Mouse (Mus musculus) stomach, postnatal 0 days (tissue): ENCODE measurements around the gene Cfap299. TPM values are rescaled to one million over a fixed set of nuclear protein-coding genes. Genes with fewer than 3 reads are reported as not detected.
"Not testable (repeated sequence)": the region's sequence is repeated elsewhere in the genome, so short reads cannot be mapped to it uniquely, and the experiment has no call there.

Source experiments
- ATAC-seq: fragments of 200-750 bp; cut with Nextera tagmentation; 2 replicates; pipeline ENCODE4 v1.8.0; 2017; ENCODE audit not compliant: low FRiP score, low TSS enrichment
- DNase-seq: peaks from one replicate; pipeline ENCODE4 v3.0.0-alpha.2; 2016; ENCODE audit warnings: low spot score
- H3K27ac ChIP-seq: fragments of 300-500 bp; sonication (generic); replicated peaks from 2 replicates; pipeline ENCODE4 v1.5.1; 2014; ENCODE audit warnings: mild to moderate bottlenecking, control low read depth
- H3K27me3 ChIP-seq: fragments of 300-500 bp; sonication (generic); 2 replicates; pipeline ENCODE4 v1.6.1; 2014; ENCODE audit warnings: low read length; ENCODE audit not compliant: control insufficient read depth, insufficient read depth
- H3K36me3 ChIP-seq: fragments of 300-500 bp; sonication (generic); 2 replicates; pipeline ENCODE4 v1.6.1; 2014; ENCODE audit warnings: low read length, mixed read lengths; ENCODE audit not compliant: control insufficient read depth, insufficient read depth
- H3K4me1 ChIP-seq: fragments of 300-500 bp; sonication (generic); replicated peaks from 2 replicates; pipeline ENCODE4 v1.6.1; 2014; ENCODE audit warnings: antibody characterized with exemption; ENCODE audit not compliant: control insufficient read depth, insufficient read depth
- H3K4me2 ChIP-seq: fragments of 300-500 bp; sonication (generic); replicated peaks from 2 replicates; pipeline ENCODE4 v1.6.1; 2014; ENCODE audit warnings: low read depth, mild to moderate bottlenecking, control low read depth, moderate library complexity
- H3K4me3 ChIP-seq: fragments of 300-500 bp; sonication (generic); 2 replicates; pipeline ENCODE4 v1.5.1; 2014; ENCODE audit warnings: low read depth, low read length, control low read depth
- H3K9ac ChIP-seq: fragments of 300-500 bp; sonication (generic); 2 replicates; pipeline ENCODE4 v1.6.1; 2014; ENCODE audit warnings: mild to moderate bottlenecking, low read length, control low read depth, mixed read lengths
- H3K9me3 ChIP-seq: fragments of 300-500 bp; sonication (generic); 2 replicates; pipeline ENCODE4 v1.6.1; 2016; ENCODE audit warnings: low read length; ENCODE audit not compliant: control insufficient read depth
- CTCF ChIP-seq: IDR thresholded peaks from 2 replicates; pipeline ENCODE4 v1.5.1; 2016; ENCODE audit warnings: antibody characterized with exemption, low read depth, mild to moderate bottlenecking, moderate library complexity
- EP300 ChIP-seq: optimal IDR thresholded peaks from 2 replicates; pipeline ENCODE3; 2016; ENCODE audit warnings: antibody characterized with exemption
- WGBS: fragments of 180-500 bp; shearing (Covaris S2); extraction: QIAGEN DNeasy Blood & Tissue Kit; methylation state at CpG from one replicate; pipeline ENCODE4 v1.1.7; 2014; 5-methylcytosine and 5-hydroxymethylcytosine counted together
- polyA plus RNA-seq: library from polyadenylated mRNA; unstranded; fragments of >200 nt; fragmentation: Nextera tagmentation; extraction: Ambion mirVana; gene quantifications from 2 replicates; pipeline ENCODE4 v1.2.1, GENCODE M21; 2015

The Cfap299 gene
- polyA plus RNA-seq, 1 experiment from 2014 or later, result 0.18 TPM

DNA sequence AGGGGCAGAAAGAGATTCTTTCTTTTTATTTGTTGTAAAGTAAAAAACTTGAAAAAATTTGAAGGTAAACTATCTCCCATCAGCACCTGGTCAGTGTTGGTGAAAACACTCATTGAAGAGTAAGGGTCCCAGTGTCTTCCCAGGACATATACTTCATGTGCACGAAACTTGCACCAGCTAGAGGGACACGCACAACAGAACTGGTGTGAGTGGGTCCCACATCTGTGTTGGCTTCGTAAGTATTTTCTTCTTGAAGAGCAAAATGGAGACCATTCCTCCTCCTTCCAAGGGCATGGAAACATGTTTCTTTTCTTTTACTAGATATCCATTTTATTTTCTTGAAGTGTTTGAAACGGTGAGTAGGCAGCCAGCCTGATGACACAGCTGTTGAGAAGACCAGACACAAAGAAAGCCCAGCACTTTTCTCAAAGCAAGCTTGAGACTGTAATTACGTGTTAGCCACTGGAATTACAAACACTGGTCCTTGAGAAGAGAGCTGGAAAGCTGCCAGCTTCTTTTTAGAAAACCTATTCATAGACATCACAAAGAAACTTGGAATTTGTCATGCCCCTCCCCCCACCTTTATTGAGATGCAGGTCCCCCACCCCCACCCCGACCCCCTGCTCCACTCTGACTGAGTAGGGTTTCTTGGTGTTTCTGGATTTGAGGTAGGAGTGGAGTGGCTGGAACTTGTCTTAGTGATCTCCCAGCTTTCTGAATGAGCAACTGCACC is 237.5 kb downstream of the Cfap299 start:
- no peak for DNase-seq
- Histone ChIP-seq H3K4me3 (no peak overlapping the region), H3K27me3 (no peaks in the 10 kb centered on the region), H3K4me1 (no peaks in the 10 kb centered on the region), H3K9me3 (no peaks in the 10 kb centered on the region; the same call in 1 of the 2 replicates), H3K36me3 (no peaks in the 10 kb centered on the region), H3K9ac (no peak overlapping the region), H3K4me2 (no peak overlapping the region), H3K27ac (no peak overlapping the region)
- no peak for ATAC-seq
- TF ChIP-seq CTCF, result no peak
- TF ChIP-seq EP300, result no peak
- WGBS, result 55% methylated on average over 6 of the region's 6 CpGs

GRCm38 (mm10) chr5:98568481-98568880 is 239.4 kb downstream of the Cfap299 start:
- WGBS, result 85% methylated on average over 4 of the region's 4 CpGs
- H3K27me3 ChIP-seq, result no peaks in the 10 kb centered on the region
- no peak overlapping the region for H3K4me2 ChIP-seq
- H3K27ac ChIP-seq, result no peak overlapping the region
- no peaks in the 10 kb centered on the region for H3K4me1 ChIP-seq
- no peaks in the 10 kb centered on the region; the same call in 1 of the 2 replicates for H3K9me3 ChIP-seq
- H3K4me3 ChIP-seq, result no peak overlapping the region
- no peak for DNase-seq
- TF ChIP-seq CTCF (no peak), EP300 (no peak)
- no peak for ATAC-seq
- no peaks in the 10 kb centered on the region for H3K36me3 ChIP-seq
- no peak overlapping the region for H3K9ac ChIP-seq

DNA sequence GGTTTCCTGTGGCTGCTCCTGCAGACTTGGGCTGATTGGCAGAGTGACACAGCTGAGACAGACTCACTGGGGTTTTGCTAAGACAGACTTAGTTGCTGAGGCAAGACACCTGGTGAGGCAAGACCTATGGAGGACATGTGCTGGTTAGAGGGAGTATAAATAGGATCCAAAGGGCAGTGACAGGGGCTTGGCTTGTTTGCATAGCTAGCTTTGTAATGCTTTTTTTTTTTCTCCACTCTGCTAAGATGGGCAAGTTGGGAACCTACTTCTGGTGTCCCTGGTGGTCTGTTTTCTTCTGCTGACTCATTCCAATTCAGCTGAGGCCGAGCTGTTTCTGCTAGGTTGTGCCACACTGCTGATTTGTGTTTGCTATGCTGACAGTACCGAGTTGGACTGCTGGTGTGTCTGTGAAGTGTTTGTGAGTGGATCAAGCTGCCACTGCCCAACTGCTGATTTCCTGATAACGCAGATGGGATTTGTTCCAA is 240.0 kb downstream of the Cfap299 start:
- Histone ChIP-seq H3K4me1 (no peaks in the 10 kb centered on the region), H3K9me3 (no peaks in the 10 kb centered on the region; the same call in 1 of the 2 replicates), H3K4me2 (no peak overlapping the region), H3K27me3 (no peaks in the 10 kb centered on the region), H3K27ac (no peak overlapping the region), H3K36me3 (no peaks in the 10 kb centered on the region), H3K4me3 (no peak overlapping the region), H3K9ac (no peak overlapping the region)
- WGBS, result 23% methylated on average over 3 of the region's 3 CpGs
- ATAC-seq (no peak), DNase-seq (no peak)
- TF ChIP-seq EP300, result no peak

- Histone ChIP-seq H3K27me3 (no peaks in the 10 kb centered on the region), H3K9ac (no peak overlapping the region), H3K4me3 (no peak overlapping the region), H3K27ac (no peak overlapping the region), H3K4me1 (no peaks in the 10 kb centered on the region), H3K36me3 (no peaks in the 10 kb centered on the region), H3K9me3 (no peaks in the 10 kb centered on the region), H3K4me2 (no peak overlapping the region)
- DNase-seq (no peak), ATAC-seq (no peak)
- TF ChIP-seq EP300 (no peak), CTCF (0 out of 2 replicates have a peak, but pooled peaks have one; percentile 17)
- 78% methylated on average over 4 of the region's 4 CpGs for WGBS
Measured at GRCm38 (mm10) chr5:98572392-98572791, 243.3 kb downstream of the Cfap299 start.

DNA sequence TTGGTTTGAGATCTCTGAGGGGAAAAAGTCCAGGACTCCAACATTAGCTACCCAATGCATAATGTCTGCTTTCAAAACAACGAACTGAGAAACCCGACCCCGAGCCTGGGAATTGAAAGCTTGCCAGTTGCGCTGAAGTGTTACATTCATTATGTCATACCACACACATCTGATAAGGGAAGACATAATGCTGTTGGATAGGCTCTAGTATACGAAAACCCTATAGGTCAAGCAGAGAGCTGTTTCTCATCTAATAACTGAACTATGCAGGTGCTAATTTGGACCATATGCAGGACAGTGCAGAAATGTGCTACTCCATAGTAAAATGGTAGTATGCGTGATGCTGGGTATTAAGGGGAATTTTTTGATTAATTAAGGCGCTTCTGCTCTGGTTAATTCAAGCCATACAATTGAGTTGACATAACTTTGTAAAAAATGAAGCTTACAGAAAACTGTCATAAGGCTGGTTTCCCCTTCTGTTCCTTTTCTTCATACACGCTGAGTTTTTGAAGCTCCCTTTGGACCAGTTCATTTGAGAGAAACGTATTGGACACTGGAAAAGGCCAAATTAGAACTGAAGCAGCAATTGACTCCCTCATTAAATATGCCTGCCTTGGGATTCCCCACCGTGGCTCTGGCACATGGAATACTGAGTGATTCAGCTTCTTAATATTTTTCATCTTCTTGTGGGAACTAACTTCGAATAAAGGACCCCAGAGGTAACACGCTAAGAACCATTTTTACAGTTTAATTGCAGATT is 245.8 kb downstream of the Cfap299 start:
- ATAC-seq, result no peak
- TF ChIP-seq EP300, result no peak
- TF ChIP-seq CTCF, result no peak
- Histone ChIP-seq H3K36me3 (no peaks in the 10 kb centered on the region), H3K27ac (no peak overlapping the region), H3K9me3 (no peaks in the 10 kb centered on the region), H3K4me2 (no peak overlapping the region), H3K4me1 (no peaks in the 10 kb centered on the region), H3K4me3 (no peak overlapping the region), H3K27me3 (no peaks in the 10 kb centered on the region), H3K9ac (no peak overlapping the region)
- WGBS, result 59% methylated on average over 12 of the region's 12 CpGs
- no peak for DNase-seq

GRCm38 (mm10) chr5:98575471-98575834 is 246.3 kb downstream of the Cfap299 start:
- no peaks in the 10 kb centered on the region for H3K9me3 ChIP-seq
- WGBS, result 67% methylated on average over 4 of the region's 4 CpGs
- DNase-seq, result no peak
- H3K36me3 ChIP-seq, result no peaks in the 10 kb centered on the region
- H3K27me3 ChIP-seq, result no peaks in the 10 kb centered on the region
- TF ChIP-seq EP300, result no peak
- no peak for TF ChIP-seq CTCF
- H3K9ac ChIP-seq, result no peak overlapping the region
- no peak overlapping the region for H3K4me2 ChIP-seq
- no peak for ATAC-seq
- H3K4me3 ChIP-seq, result no peak overlapping the region
- H3K27ac ChIP-seq, result no peak overlapping the region
- no peaks in the 10 kb centered on the region for H3K4me1 ChIP-seq

GRCm38 (mm10) chr5:98576538-98576937 is 247.4 kb downstream of the Cfap299 start:
- WGBS, result 51% methylated on average over 6 of the region's 6 CpGs

More at GRCm38 (mm10) chr5:98576538-98576937, 247.4 kb downstream of the Cfap299 start:
- not testable (repeated sequence) for H3K27me3 ChIP-seq, H3K4me2 ChIP-seq, ATAC-seq, H3K4me3 ChIP-seq, H3K4me1 ChIP-seq, H3K9me3 ChIP-seq, H3K36me3 ChIP-seq, H3K27ac ChIP-seq, H3K9ac ChIP-seq, DNase-seq
